Mouse (Mus musculus): ENCODE measurements around the gene Parp1. TPM values are rescaled to one million over a fixed set of nuclear protein-coding genes. Genes with fewer than 3 reads are reported as not detected.

Gene Parp1
- total RNA-seq (2023): 10 to 100 TPM; 44.7 to 64.2 TPM

DNA sequence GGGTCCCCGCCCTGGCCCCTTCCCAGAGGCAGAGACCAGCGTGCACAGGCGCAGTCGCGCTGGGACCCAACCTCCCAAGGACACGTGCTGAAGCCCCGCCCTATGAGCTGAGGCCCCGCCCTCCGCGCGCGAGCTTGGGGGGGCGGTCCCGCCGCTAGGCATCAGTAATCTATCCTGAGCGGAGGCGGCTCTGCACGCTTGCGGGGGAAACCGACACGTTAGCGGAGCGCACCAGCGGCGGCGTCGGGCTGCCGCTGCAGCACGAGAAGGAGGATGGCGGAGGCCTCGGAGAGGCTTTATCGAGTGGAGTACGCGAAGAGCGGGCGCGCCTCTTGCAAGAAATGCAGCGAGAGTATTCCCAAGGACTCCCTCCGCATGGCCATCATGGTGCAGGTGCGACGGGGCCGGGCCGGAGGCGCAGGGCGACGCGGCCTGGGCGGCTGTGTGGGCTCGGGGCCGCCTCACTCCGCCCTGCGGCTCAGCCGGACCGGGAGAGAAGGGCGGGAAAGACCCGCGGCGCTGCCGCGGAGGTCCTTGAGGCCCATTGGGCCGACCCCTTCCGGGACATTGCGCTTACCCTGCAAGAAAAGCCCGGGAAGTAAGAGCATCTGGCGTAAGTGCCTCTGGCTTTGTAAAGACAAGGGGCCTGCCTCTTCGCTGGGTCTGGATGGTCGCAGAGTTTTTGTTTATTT, at the start of gene Parp1:
Gene Parp1, plus strand, starts transcription at position 164 of the 692 bp plus-strand sequence.

DNA sequence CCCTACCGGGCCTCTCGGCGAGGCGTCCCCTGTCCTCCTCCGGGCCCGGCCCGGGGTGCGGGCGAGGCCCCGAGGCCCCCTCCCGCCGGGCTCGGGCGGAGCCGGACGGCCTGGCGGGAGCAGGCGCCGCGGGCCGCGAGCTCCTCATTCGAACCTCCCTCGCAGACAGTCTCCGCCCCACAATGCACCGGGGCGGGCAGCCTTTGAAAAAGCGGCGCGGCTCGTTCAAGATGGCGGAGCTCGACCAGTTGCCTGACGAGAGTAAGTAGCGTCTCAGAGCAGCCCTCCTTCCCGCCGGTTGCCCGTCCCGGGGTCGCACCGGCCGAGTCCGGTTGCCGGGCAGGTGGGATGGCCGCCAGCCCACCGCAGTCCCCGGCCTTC, 72.4 kb downstream of the Parp1 start, which contains the start of gene Lin9:
Gene Lin9, plus strand, starts transcription at position 14 of the 381 bp plus-strand sequence.

Other genes starting within 250 kb of the Parp1 start
- 10 to 100 TPM; 49.6 to 49.7 TPM for gene Itpkb, start 238.4 kb upstream of the Parp1 start, total RNA-seq (2023)
- under 1 TPM in 1 of 2 experiments, not detected in 1; 0.07 TPM for gene Stum, start 85.4 kb upstream of the Parp1 start, total RNA-seq (2023)
- 10 to 100 TPM; 11.9 to 13.9 TPM for gene Lin9, start 72.2 kb downstream of the Parp1 start, total RNA-seq (2023)
- gene Mixl1, start 128.1 kb downstream of the Parp1 start, total RNA-seq (2023): not detected
- gene Acbd3, start 157.1 kb downstream of the Parp1 start, total RNA-seq (2023): 10 to 100 TPM; 29.1 to 31.8 TPM
- 1,000 to 10,000 TPM; 1,595 to 1,745 TPM for gene H3f3a, start 245.0 kb downstream of the Parp1 start, total RNA-seq (2023)